Mouse (Mus musculus): ENCODE measurements around the gene Dtd2.

The Dtd2 gene

GRCm38 (mm10) chr12:51988536-51988935, 17.8 kb downstream of the Dtd2 start:
- in situ Hi-C loops (cut with MboI, MseI) = no loop called here

GRCm38 (mm10) chr12:51985826-51986225, 20.5 kb downstream of the Dtd2 start:
- in situ Hi-C loops (cut with MboI, MseI) = no loop called here

GRCm38 (mm10) chr12:51985163-51985748, 21.0 kb downstream of the Dtd2 start:
- in situ Hi-C loops (cut with MboI, MseI) = no loop called here

- in situ Hi-C loops (cut with MboI, MseI) = no loop called here
Observed at GRCm38 (mm10) chr12:51983625-51984024, 22.7 kb downstream of the Dtd2 start.

- in situ Hi-C loops (cut with MboI, MseI) = no loop called here
Observed at GRCm38 (mm10) chr12:51976531-51976930, 29.8 kb downstream of the Dtd2 start.

- in situ Hi-C loops (cut with MboI, MseI) = no loop called here
Observed at GRCm38 (mm10) chr12:51974381-51974780, 31.9 kb downstream of the Dtd2 start.

- in situ Hi-C loops (cut with MboI, MseI) = no loop called here
Observed at GRCm38 (mm10) chr12:51972269-51973065, 33.8 kb downstream of the Dtd2 start.

GRCm38 (mm10) chr12:51971070-51971664, 35.1 kb downstream of the Dtd2 start, which contains the start of gene Heatr5a:
TSS of gene Heatr5a (minus strand) at chr12:51971321.
- in situ Hi-C loops (cut with MboI, MseI) = no loop called here

- in situ Hi-C loops (cut with MboI, MseI) = no loop called here
Observed at GRCm38 (mm10) chr12:51970352-51971069, 35.8 kb downstream of the Dtd2 start.

- in situ Hi-C loops (cut with MboI, MseI) = loop anchor here (5.0 kb wide), 1 partner anchor 32 kb away; no protein-coding TSS in a partner anchor
Observed at GRCm38 (mm10) chr12:51969876-51970275, 36.4 kb downstream of the Dtd2 start.

GRCm38 (mm10) chr12:51969092-51969491, 37.2 kb downstream of the Dtd2 start:
- in situ Hi-C loops (cut with MboI, MseI) = loop anchor here (5.0 kb wide), 1 partner anchor 33 kb away; no protein-coding TSS in a partner anchor

- in situ Hi-C loops (cut with MboI, MseI) = loop anchor here (5.0 kb wide), 1 partner anchor 34 kb away; no protein-coding TSS in a partner anchor
Observed at GRCm38 (mm10) chr12:51967915-51968595, 38.2 kb downstream of the Dtd2 start.

GRCm38 (mm10) chr12:51957626-51958025, 48.7 kb downstream of the Dtd2 start:
- in situ Hi-C loops (cut with MboI, MseI) = no loop called here

GRCm38 (mm10) chr12:51952309-51952708, 54.0 kb downstream of the Dtd2 start:
- in situ Hi-C loops (cut with MboI, MseI) = no loop called here

- in situ Hi-C loops (cut with MboI, MseI) = no loop called here
Observed at GRCm38 (mm10) chr12:51947498-51947945, 58.8 kb downstream of the Dtd2 start.

GRCm38 (mm10) chr12:51945331-51945730, 61.0 kb downstream of the Dtd2 start:
- in situ Hi-C loops (cut with MboI, MseI) = no loop called here

- in situ Hi-C loops (cut with MboI, MseI) = no loop called here
Observed at GRCm38 (mm10) chr12:51939848-51940247, 66.5 kb downstream of the Dtd2 start.

Measured in T-helper 2 cell (primary cell).